Mouse (Mus musculus): ENCODE measurements at regions not wholly inside any gene's neighbourhood (a gene's known extent, or its start where the extent isn't known, plus 50 kb on each side); places are given as distances from the start of the nearest gene placed in this dataset.

- no peak for DNase-seq (ENCODE audit: low spot score in 2 of 2)
Observed at GRCm38 (mm10) chr12:16477572-16477971, 133.2 kb downstream of the Lpin1 start.

GRCm38 (mm10) chr12:16474361-16475080 lies 136.2 kb downstream of the Lpin1 start:
- no peak for DNase-seq (ENCODE audit: low spot score in 2 of 2)

GRCm38 (mm10) chr12:16457419-16457818 lies 153.3 kb downstream of the Lpin1 start:
- no peak for DNase-seq (ENCODE audit: low spot score in 2 of 2)

DNA sequence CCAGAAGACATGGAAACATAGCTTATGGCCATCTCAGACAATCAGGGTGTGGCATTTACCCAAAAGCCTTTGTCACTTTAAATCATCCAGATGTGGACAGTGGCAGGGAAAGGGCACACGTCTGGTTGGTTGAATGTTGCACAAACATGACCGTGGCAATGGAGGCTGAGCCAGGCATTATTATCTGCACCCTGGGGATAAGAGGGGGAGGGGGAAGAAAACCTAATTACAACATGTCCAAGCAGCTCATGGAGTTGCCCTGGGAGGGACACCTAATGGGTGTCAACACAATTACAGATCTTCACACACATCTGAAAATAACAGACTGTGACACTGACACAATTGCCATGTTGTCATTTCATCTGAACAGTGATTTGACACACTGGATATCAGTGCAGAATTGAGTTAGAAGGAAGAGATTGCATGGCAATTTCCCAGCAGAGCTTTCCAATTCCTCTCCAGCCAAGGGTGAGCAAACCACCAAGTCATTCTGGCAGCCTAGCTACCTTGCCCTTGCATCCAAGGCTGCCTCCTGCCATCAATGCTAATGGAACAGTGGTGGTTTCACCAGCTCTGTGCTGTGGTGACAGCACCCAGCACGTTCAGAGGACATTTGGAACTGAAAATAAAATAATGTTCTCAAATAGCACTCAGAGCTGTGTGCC lies 159.9 kb downstream of the Lpin1 start:
- DNase-seq (ENCODE audit: low spot score in 2 of 2) = no peak

DNA sequence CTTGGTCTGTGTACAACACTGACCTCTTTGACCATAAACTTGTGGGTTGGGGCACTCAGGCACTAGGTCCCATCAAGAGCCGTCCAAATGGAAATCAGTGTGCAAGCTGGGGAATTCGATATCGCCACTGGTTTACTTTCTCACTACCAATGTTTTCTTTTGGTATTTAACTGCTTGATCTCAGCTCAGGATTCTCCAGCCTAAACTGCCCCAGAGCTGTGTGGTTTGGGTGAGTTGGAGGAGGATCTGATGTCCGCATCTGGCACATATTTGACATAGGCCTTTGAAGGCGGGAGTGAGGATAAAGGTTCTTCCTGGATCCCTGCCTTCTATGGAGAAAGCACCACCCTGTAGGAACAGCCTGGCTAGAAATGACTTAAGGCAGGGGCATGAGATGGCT lies 172.0 kb downstream of the Lpin1 start:
- no peak for DNase-seq (ENCODE audit: low spot score in 2 of 2)

DNA sequence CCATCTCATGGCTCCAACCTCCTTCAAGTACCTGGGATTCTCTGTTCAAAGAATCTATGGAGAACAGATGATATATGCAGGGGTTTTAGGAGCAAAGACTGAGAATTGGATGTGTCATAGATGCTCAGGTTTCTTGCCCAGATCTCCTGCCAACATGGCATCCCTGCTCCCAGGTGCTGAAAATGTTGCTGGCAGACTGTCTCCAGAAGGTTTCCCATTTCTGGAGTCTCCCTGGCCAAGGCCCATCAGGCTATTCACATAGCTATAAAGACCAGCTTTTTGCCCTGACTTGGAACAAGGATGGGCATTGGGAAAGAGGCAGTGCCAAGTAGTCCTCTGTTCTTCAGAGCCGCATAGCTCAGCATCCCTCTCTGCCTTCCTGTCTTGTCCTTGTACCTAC lies 173.8 kb downstream of the Lpin1 start:
- DNase-seq (ENCODE audit: low spot score in 2 of 2) = no peak

GRCm38 (mm10) chr12:16436255-16436654 lies 174.5 kb downstream of the Lpin1 start:
- DNase-seq (ENCODE audit: low spot score in 2 of 2) = no peak

DNA sequence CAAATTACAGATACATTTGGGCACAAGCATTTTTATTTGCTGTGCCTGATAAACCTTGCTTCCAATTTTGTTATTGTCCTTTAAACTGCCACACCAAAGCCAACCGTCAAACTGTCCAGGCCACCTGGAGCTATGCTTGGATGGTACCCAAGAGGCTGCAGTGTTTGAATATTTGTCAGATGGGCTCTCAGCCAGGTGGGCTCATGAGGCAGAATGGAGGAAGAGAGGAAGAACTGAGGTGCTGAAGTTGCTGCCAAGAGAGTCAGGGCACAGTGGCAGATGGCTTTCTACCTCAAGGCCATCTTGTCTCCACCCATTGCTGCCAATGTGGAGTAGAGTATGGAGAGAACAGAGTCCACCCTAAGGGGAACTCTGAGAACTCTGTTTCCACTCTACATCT lies 176.0 kb downstream of the Lpin1 start:
- no peak for DNase-seq (ENCODE audit: low spot score in 2 of 2)

- no peak for DNase-seq (ENCODE audit: low spot score in 2 of 2)
Observed at GRCm38 (mm10) chr12:16434225-16434624, 176.5 kb downstream of the Lpin1 start.

GRCm38 (mm10) chr12:16425980-16426379 lies 184.8 kb downstream of the Lpin1 start:
- no peak for DNase-seq (ENCODE audit: low spot score in 2 of 2)

DNA sequence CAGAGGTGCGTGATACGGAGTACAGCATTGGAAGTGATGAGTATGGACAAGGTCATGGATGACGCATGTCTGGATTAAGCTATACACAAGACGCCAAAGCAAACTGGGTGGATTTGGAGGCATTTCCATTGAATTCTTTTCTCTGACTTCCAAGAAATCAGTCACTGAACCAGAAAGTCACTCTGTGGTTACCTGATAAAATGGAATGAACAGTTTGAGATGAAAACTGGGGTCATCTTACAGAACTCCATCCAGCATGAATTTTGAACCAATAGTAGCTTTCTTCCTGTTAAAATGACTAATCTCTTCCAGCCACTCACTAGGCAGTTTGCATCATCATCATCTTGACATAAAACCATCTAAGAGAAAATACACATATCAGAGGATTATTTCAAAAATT lies 186.2 kb downstream of the Lpin1 start:
- DNase-seq (ENCODE audit: low spot score in 2 of 2) = no peak

- no peak for DNase-seq (ENCODE audit: low spot score in 2 of 2)
Observed at GRCm38 (mm10) chr12:16395720-16396119, 215.0 kb downstream of the Lpin1 start.

GRCm38 (mm10) chr12:16392851-16393250 lies 217.9 kb downstream of the Lpin1 start:
- DNase-seq (ENCODE audit: low spot score in 2 of 2) = no peak

GRCm38 (mm10) chr12:16391630-16392269 lies 219.0 kb downstream of the Lpin1 start:
- DNase-seq (ENCODE audit: low spot score in 2 of 2) = no peak

- DNase-seq (ENCODE audit: low spot score in 2 of 2) = no peak
Observed at GRCm38 (mm10) chr12:16391163-16391562, 219.6 kb downstream of the Lpin1 start.

GRCm38 (mm10) chr12:16387035-16387434 lies 223.7 kb downstream of the Lpin1 start:
- DNase-seq (ENCODE audit: low spot score in 2 of 2) = no peak

DNA sequence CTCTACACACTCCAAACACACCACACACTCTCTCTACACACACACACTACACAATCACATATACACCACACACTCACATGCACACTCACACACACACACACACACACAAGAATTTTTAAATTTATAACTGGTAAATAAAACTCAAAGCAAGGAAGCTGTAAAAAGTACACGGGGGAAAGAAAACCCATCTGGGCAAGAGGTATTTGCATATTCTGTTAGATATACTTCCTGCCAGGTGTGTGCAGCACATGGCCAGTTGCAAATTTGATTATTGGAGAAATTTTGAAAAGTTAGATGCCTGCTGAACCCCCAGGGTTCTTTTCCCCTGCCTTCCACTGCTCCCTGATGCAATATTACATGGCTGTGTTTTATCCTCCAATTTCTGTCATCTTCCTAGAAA lies 226.4 kb downstream of the Lpin1 start:
- no peak for DNase-seq (ENCODE audit: low spot score in 2 of 2)

DNA sequence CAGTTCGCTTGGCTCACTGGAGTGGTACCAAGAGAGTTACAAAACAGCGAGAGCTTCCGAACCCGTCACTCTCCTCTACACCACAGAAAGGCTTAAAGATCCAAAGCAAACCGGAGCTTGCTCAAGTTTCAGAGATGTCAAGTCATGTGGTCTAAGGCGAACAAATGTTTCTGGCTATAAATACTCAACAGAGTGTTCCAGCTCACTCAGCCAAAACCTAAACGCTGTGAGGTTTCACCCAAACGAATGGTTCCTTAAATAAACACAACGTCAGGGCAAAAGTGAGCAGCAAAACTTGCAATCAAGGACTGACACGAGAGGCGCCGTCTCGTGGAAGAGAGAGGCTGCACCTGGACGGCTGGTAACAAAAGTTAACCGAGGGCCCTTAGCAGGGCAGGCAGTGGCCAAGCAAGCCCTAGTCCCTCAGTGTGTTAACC lies 227.2 kb downstream of the Lpin1 start:
- DNase-seq (ENCODE audit: low spot score in 2 of 2) = no peak

DNA sequence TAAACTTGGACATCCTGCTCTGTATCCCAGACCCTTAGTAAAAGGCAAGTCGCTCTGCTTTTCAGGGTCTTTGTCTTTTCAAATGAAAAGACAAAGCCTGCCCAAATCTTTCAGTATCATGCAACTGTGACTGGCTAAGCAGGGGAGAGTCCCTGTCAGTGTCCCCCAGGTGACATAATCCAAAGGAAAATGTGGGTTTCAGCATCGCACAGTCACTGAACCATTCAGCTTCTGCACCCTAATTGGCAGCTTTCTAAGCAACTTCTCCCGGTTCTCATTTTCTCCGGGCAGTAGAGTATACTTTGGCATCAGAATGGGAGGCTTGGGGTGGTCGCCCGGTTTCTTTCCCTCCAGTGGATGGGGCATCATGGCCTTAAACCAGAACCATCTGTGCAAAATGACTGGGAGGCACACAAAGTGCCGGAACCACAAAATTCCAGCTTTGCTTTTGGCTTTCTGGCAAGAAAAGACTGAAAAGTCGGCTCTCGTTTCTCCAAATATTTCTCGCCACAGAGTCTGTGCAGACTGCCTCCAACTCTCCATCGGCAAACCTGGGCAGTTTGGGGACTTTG lies 228.3 kb downstream of the Lpin1 start:
- no peak for DNase-seq (ENCODE audit: low spot score in 2 of 2)

DNA sequence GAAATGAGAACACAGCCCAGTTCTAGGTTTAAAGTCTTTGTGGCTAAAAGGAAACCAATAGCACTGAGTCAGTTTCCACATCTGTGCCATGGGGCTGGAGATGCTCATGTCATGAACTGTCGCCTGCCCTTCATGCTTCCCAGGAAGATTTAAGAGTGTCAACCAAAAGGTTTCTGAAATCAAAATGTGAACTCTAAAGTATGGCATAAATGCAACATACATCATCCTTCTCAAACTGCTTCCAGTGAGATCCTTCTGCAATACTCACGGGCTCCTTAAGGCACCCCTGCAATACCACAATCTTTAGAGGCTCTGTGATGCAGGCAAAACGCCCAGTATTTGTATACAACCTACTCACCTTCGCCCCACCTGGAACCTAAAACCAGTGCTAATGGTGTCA lies 229.7 kb downstream of the Lpin1 start:
- no peak for DNase-seq (ENCODE audit: low spot score in 2 of 2)

DNA sequence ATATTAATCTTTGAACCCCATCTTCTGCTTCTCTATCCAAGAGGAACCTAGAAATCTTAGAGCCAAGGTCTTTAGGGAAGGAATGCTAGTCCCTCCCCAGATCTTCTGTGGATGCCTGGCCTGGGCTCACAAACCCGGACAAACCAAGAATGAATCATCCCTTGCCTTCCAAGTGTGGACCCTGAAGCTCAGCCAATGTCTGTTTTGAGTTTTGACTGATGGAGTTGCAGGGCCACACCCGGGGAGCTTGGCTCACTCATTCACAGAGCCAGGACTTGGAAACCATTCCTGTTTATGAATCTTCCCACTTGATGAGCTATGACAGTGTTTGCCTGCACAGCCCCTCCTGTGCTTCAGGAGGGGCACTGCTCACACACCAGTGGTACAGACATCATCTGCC lies 230.4 kb downstream of the Lpin1 start:
- no peak for DNase-seq (ENCODE audit: low spot score in 2 of 2)

DNA sequence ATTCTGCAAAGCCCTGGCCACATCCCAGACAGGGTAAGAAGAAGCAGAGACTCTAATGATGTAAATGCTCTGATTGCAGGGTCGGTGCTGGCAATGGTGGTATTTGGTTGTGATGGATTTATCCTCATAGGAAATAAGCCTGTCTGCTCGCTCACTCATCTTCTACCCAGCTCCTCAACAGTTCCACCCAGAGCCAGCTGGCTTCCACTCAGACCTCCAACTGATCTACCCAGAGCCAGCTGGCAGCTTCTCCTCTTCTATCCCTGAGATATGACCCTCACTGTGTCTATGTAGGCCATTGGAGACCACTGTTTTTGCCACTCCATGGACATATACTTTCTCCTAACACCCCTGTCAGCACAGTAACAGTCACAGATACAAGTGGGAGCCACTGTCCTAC lies 231.4 kb downstream of the Lpin1 start:
- DNase-seq (ENCODE audit: low spot score in 2 of 2) = no peak

DNA sequence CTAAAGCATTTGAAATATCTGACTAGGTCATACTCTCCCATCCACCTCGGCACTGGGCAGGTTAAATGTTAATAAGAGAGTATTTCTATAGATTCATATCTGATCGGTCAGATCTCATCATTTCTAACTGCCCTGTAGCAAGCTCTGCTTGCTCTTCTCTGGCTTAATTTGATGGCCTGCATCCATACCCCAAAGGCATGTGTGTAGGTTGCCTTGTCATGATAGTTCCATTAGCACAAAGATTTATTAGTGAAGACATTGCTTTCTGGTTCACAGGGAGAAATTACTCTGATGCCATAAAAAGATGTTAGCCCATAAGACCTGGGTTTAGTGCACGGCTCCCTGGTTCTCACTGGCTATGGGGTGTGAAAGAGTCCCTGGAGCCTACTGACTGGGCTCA lies 232.3 kb downstream of the Lpin1 start:
- DNase-seq (ENCODE audit: low spot score in 2 of 2) = no peak

Measured in thymus, postnatal 10 days (tissue).